Mouse (Mus musculus) spleen, postnatal 0 days (tissue): ENCODE measurements around the gene Gm5072. TPM values are rescaled to one million over a fixed set of nuclear protein-coding genes. Genes with fewer than 3 reads are reported as not detected.

Experiments used
- polyA plus RNA-seq: library from polyadenylated mRNA; unstranded; fragments of >200 nt; fragmentation: Nextera tagmentation; extraction: Ambion mirVana; gene quantifications from 2 replicates; pipeline ENCODE4 v1.2.1, GENCODE M21; 2015

Gm5072 gene
- polyA plus RNA-seq: not detected in 2 replicates

DNA sequence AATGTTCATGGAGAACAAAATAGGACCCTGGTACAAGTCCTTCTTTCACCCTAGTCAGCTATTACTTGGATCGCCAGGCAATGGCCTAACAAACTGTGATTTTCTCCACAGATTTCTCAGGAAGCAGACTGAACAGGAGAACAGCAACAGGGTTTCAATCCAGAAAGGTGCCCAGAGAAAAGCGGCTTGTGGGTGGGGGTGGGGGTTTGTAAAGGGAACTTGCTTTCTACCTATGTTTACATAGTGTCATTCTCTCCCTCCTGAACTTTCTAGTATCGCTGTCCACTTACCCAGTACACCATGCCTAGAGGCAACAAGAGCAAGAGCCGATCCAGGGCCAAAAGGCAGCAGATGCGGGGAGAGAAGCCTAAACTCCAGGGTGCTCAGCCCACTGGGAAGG, at the start of gene Gm5072:
TSS of gene Gm5072 (plus strand) at position 301 of the 400 bp plus-strand sequence.

Other genes with a start within 250 kb of the Gm5072 start
- gene Mageb2, start 60.8 kb upstream of the Gm5072 start, polyA plus RNA-seq: not detected in 2 replicates
- gene Gm8914, start 87.6 kb downstream of the Gm5072 start, polyA plus RNA-seq: not detected in 2 replicates
- not detected in 2 replicates for gene 1700084M14Rik, start 183.4 kb downstream of the Gm5072 start, polyA plus RNA-seq
- not detected in 2 replicates for gene Gm14781, start 239.7 kb downstream of the Gm5072 start, polyA plus RNA-seq